Mouse (Mus musculus) heart, embryonic 11.5 days (tissue): Measurements from ENCODE around the gene Snrnp70. TPM values are rescaled to one million over a fixed set of nuclear protein-coding genes. Genes with fewer than 3 reads are reported as not detected.

ENCODE experiments used
- ATAC-seq: fragments of 200-750 bp; cut with Nextera tagmentation; replicated peaks from 2 replicates; pipeline ENCODE4 v1.8.0; 2017; ENCODE audit warnings: moderate library complexity; ENCODE audit not compliant: insufficient number of reproducible peaks, low FRiP score, low TSS enrichment
- H3K27ac ChIP-seq: fragments of 300-500 bp; sonication (generic); 2 replicates; pipeline ENCODE4 v1.5.1; 2014; ENCODE audit warnings: mild to moderate bottlenecking, low read depth, low read length
- H3K27me3 ChIP-seq: fragments of 300-500 bp; sonication (generic); 2 replicates; pipeline ENCODE4 v1.6.1; 2014; ENCODE audit warnings: mild to moderate bottlenecking, low read length, mixed read lengths; ENCODE audit not compliant: control insufficient read depth, insufficient read depth
- H3K36me3 ChIP-seq: fragments of 300-500 bp; sonication (generic); 2 replicates; pipeline ENCODE4 v1.6.1; 2014; ENCODE audit warnings: mild to moderate bottlenecking, low read length, moderate library complexity, mixed read lengths; ENCODE audit not compliant: control insufficient read depth, insufficient read depth
- H3K4me1 ChIP-seq: fragments of 300-500 bp; sonication (generic); 2 replicates; pipeline ENCODE4 v1.6.1; 2014; ENCODE audit warnings: low read length; ENCODE audit not compliant: control insufficient read depth, insufficient read depth
- H3K4me2 ChIP-seq: fragments of 300-500 bp; sonication (generic); 2 replicates; pipeline ENCODE4 v1.6.1; 2014; ENCODE audit warnings: mild to moderate bottlenecking, moderate library complexity
- H3K4me3 ChIP-seq: fragments of 300-500 bp; sonication (generic); 2 replicates; pipeline ENCODE4 v1.5.1; 2014; ENCODE audit warnings: low read depth, low read length
- H3K9ac ChIP-seq: fragments of 300-500 bp; sonication (generic); 2 replicates; pipeline ENCODE4 v1.6.1; 2014; ENCODE audit warnings: mild to moderate bottlenecking, low read depth, low read length, moderate library complexity
- H3K9me3 ChIP-seq: fragments of 300-500 bp; sonication (generic); replicated peaks from 2 replicates; pipeline ENCODE4 v1.6.1; 2016; ENCODE audit warnings: low read length; ENCODE audit not compliant: control insufficient read depth
- WGBS: fragments of 180-500 bp; shearing (Covaris S2); extraction: QIAGEN DNeasy Blood & Tissue Kit; methylation state at CpG from one replicate; pipeline ENCODE4 v1.1.7; 2014; ENCODE audit not compliant: insufficient replicate concordance; 5-methylcytosine and 5-hydroxymethylcytosine counted together
- polyA plus RNA-seq: library from polyadenylated mRNA; unstranded; fragments of >200 nt; fragmentation: Nextera tagmentation; extraction: Ambion mirVana; gene quantifications from 2 replicates; pipeline ENCODE4 v1.2.1, GENCODE M21; 2014

Snrnp70 gene
- polyA plus RNA-seq, 1 experiment from 2014 or later = 72.0 TPM

DNA sequence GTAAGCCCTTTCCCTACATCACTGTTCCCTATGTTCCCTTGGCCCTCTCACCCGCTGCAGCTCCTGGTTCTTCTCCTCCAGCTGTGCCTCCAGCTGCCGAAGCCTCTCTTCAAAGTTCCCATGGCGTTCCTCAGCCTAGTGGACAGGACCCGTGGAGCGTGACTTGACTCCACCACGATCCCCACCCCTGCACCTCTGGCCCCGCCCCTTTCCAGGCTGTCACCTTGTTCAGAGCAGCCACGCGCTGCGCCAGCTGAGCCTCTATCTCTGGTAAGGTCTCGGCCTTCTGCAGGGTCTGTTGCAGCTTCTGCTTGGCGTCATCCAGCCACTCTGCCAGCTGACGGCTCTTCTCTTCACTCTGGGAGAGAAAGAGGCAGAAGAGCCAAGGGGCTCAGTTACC lies 39.5 kb downstream of the Snrnp70 start:
- Histone ChIP-seq H3K4me1 (no peaks in the 10 kb centered on the region), H3K36me3 (no peaks in the 10 kb centered on the region), H3K9me3 (no peaks in the 10 kb centered on the region), H3K4me3 (no peak overlapping the region; the same call in 1 of the 2 replicates), H3K9ac (no peak overlapping the region), H3K27ac (no peak overlapping the region), H3K27me3 (peaks cover 38% of the 10 kb centered on the region), H3K4me2 (no peak overlapping the region)
- ATAC-seq = no peak
- 45% methylated on average over 13 of the region's 13 CpGs for WGBS

DNA sequence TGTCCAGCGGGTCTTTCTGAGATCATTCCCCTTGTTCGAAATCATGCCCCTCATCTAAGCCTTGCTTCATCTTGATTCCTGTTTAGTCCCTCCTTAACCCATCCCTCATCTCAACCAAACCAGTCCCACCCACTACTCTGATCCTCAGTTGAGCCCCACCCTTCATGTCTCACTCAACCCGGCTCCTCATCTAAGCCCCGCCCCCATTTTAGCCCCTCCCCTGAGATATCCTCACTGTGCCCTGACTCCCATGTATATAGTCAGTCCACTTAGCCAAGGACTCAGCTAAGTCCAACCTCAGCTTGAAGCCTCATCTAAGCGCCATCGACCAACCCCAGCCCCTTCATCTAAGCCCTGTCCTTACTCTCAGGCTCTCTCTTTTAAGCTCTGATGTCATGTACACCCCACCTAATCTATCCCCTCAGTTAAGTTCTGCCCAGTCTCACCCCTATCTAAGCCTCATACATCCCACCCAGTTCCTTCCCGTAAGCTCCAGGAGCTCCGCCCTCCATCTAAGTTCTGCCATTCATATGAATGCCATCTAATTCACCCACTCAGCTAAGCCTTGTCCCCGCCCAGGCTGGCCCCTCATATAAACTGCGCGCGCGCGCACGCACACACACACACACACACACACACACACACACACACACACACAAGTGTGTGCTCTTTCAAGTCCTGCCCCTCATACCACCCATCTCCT lies 40.1 kb downstream of the Snrnp70 start:
- no peaks in the 10 kb centered on the region for H3K4me1 ChIP-seq
- 67% methylated on average over 15 of the region's 15 CpGs for WGBS
- H3K4me3 ChIP-seq = no peak overlapping the region
- no peaks in the 10 kb centered on the region for H3K36me3 ChIP-seq
- peaks cover 32% of the 10 kb centered on the region for H3K27me3 ChIP-seq
- no peaks in the 10 kb centered on the region for H3K9me3 ChIP-seq
- H3K4me2 ChIP-seq = no peak overlapping the region
- H3K9ac ChIP-seq = no peak overlapping the region
- H3K27ac ChIP-seq = no peak overlapping the region
- peak; percentile 46; the same call in 1 of the 2 replicates for ATAC-seq

DNA sequence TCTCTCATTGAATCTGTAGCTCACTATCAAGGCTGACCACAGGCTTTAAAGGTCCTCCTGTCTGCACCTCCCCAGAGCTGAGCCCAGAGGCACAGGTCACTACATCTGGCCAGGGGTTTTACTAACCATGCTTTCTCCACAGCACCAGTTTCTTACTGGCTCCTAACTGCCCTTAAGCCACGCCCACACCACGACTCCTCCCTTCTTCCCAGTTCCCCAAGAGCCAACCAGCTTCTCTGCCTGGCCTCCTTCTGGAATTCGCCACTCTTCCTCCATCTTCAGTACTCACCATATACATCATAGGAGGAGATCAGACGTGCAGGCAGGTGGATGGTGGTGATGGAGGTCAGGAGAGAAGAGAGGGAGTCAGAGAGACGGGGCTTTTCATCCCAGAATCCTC lies 42.5 kb downstream of the Snrnp70 start:
- 15% methylated on average over 5 of the region's 5 CpGs for WGBS
- ATAC-seq = no peak

DNA sequence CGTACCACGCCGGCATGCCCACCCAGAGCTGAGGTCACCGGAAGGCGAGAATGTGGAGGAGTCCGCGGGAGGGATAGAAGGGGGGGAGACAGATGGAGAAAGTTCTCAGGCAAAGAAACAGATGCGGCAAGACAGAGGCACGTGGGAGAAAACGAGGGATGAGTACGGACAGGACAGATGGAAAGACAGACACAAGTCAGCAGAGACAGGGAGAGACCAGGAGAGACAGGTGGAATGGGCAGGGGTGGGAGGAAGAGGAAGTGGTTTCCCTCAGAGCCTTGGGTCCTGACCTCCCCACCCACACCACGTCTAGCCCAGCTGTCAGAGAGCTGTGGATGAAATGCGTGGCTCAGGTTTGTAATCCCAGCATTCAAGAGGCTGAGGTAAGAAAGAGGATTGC lies 48.6 kb downstream of the Snrnp70 start:
- H3K27ac ChIP-seq = no peak overlapping the region
- H3K4me3 ChIP-seq = no peak overlapping the region
- H3K4me2 ChIP-seq = no peak overlapping the region
- no peaks in the 10 kb centered on the region for H3K4me1 ChIP-seq
- no peaks in the 10 kb centered on the region; the same call in 1 of the 2 replicates for H3K27me3 ChIP-seq
- 62% methylated on average over 13 of the region's 13 CpGs for WGBS
- no peaks in the 10 kb centered on the region for H3K36me3 ChIP-seq
- no peak for ATAC-seq
- H3K9ac ChIP-seq = no peak overlapping the region
- no peaks in the 10 kb centered on the region for H3K9me3 ChIP-seq

More for the DNA sequence above, 42.5 kb downstream of the Snrnp70 start:
- peaks cover 19% of the 10 kb centered on the region for H3K27me3 ChIP-seq
- no peak overlapping the region for H3K9ac ChIP-seq
- H3K4me3 ChIP-seq = no peak overlapping the region
- H3K36me3 ChIP-seq = no peaks in the 10 kb centered on the region
- no peaks in the 10 kb centered on the region for H3K9me3 ChIP-seq
- H3K4me1 ChIP-seq = no peaks in the 10 kb centered on the region
- no peak overlapping the region for H3K4me2 ChIP-seq
- no peak overlapping the region for H3K27ac ChIP-seq

DNA sequence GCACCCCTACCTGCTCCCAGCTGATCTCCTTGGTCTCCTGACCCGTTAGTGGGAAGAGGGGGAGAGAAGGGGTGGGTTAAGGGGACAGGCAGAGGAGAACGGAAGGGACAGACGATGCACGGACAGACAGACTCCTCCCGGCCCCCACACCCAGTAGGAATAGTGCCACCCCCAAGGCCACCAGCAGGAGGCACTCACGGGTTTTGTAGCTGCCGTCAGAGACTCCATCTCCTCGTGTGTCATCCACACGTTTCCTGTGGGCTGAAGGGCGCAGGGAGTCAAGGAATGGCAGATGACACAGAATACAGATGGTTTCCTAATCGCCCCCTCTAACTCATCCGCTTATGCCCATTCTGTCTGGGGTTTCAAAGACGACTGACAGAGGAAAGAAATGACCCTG lies 52.0 kb downstream of the Snrnp70 start:
- Histone ChIP-seq H3K27ac (no peak overlapping the region), H3K9ac (no peak overlapping the region), H3K27me3 (no peaks in the 10 kb centered on the region), H3K4me1 (peaks cover 24% of the 10 kb centered on the region), H3K4me2 (no peak overlapping the region), H3K9me3 (no peaks in the 10 kb centered on the region), H3K36me3 (no peaks in the 10 kb centered on the region), H3K4me3 (no peak overlapping the region)
- no peak for ATAC-seq
- WGBS = 22% methylated on average over 13 of the region's 13 CpGs

DNA sequence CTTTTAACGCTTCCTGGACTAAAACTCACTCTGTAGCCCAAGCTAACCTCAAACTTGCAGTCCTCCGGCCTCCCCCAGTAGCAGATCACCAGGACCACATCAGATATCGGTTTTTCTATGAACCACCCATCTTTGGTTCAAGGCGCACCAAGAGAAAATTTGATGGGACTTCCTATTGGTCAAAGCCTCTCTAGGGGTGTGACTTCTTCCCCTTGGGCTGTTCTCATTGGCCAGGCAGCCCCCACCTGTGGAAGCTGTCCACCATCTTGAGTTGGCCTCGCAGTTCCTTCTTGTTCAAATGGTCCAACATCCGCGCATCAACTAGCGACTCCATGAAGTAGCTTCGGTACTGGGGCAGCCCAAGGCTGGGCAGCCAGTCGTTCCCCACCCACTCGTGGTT lies 53.5 kb downstream of the Snrnp70 start:
- peaks cover 29% of the 10 kb centered on the region for H3K4me1 ChIP-seq
- 91% methylated on average over 11 of the region's 11 CpGs for WGBS
- H3K27ac ChIP-seq = no peak overlapping the region
- no peak overlapping the region for H3K4me3 ChIP-seq
- H3K27me3 ChIP-seq = no peaks in the 10 kb centered on the region
- no peak overlapping the region for H3K9ac ChIP-seq
- no peaks in the 10 kb centered on the region for H3K9me3 ChIP-seq
- ATAC-seq = no peak
- H3K4me2 ChIP-seq = no peak overlapping the region
- no peaks in the 10 kb centered on the region for H3K36me3 ChIP-seq

DNA sequence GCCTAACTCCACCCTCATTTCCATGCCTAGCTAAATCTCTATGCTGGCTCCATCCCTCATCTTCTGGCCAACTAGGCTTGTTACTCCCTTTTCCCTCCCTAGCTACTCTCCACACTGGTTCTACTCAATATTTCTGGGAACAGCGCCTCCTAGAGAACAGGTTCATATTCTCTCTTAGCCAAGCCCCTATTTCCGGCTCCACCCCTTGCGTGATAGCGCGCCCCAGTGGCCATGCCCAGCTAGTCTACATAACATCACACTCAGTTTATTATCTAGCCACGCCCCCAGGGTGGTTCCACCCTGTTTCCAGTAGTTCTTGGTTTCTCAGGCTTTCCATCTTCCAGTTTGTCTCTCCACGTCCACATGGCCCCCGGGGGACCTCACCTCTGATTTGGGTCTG lies 54.2 kb downstream of the Snrnp70 start:
- 0 out of 2 replicates have a peak overlapping the region, but pooled peaks have one; percentile 54 for H3K4me3 ChIP-seq
- H3K27me3 ChIP-seq = no peaks in the 10 kb centered on the region
- no peaks in the 10 kb centered on the region for H3K9me3 ChIP-seq
- no peak overlapping the region for H3K27ac ChIP-seq
- 4% methylated on average over 8 of the region's 8 CpGs for WGBS
- H3K9ac ChIP-seq = no peak overlapping the region
- H3K4me2 ChIP-seq = peak overlapping the region; percentile 98
- H3K36me3 ChIP-seq = no peaks in the 10 kb centered on the region
- ATAC-seq = no peak
- H3K4me1 ChIP-seq = peaks cover 29% of the 10 kb centered on the region

DNA sequence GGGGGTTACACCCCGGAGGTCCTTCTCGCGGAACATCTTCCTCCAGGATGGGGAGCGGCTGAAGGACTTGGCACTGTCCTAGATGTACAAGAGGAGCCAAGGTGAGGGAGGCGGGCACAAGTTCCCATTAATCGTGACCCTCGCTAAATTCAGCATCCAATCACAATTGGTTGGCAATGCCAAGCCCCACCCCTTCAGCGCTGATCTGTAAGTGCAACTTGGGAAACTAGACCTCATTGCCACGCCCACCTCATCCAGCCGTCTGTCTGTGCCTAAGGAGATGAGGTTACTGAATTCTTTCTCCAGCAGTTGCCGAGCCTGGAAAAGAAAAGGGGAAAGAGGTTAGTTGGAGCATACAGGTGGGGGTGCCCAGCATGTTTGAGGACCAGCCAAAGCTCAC lies 54.9 kb downstream of the Snrnp70 start:
- peak overlapping the region; percentile 98 for H3K4me2 ChIP-seq
- WGBS = under 1% methylated on average over 11 of the region's 11 CpGs
- H3K36me3 ChIP-seq = no peaks in the 10 kb centered on the region
- no peak for ATAC-seq
- H3K9ac ChIP-seq = peak overlapping the region; percentile 78
- no peaks in the 10 kb centered on the region for H3K27me3 ChIP-seq
- no peaks in the 10 kb centered on the region for H3K9me3 ChIP-seq
- H3K4me1 ChIP-seq = peaks cover 30% of the 10 kb centered on the region
- peak overlapping the region; percentile 54 for H3K4me3 ChIP-seq
- H3K27ac ChIP-seq = no peak overlapping the region

DNA sequence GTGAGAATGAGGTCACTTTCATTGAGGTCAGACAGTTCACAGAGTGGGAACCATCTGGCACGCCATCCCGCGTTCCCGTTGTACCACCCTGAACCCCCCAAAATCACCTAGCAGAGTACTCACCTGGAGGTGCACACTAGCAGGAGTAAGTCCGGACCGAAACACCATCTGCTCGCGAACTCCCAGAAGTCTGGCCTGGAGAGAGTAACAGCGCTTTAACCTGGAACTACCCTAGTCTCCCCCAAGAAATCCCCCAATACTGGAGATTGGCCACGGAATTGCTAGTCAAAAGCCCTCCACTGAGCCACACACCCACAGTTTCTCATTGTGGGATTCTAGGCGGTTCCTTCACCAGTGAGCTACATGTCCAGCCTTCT lies 55.5 kb downstream of the Snrnp70 start:
- WGBS = 2% methylated on average over 11 of the region's 11 CpGs
- ATAC-seq = no peak
- no peaks in the 10 kb centered on the region for H3K9me3 ChIP-seq
- H3K36me3 ChIP-seq = no peaks in the 10 kb centered on the region
- peak overlapping the region; percentile 98 for H3K4me2 ChIP-seq
- H3K4me3 ChIP-seq = peak overlapping the region; percentile 54
- H3K4me1 ChIP-seq = peaks cover 36% of the 10 kb centered on the region
- H3K27me3 ChIP-seq = no peaks in the 10 kb centered on the region
- no peak overlapping the region for H3K27ac ChIP-seq
- H3K9ac ChIP-seq = peak overlapping the region; percentile 78
